Mouse (Mus musculus) olfactory bulb, adult 2 months (tissue): ENCODE results near the gene Arhgap24. TPM values are rescaled to one million over a fixed set of nuclear protein-coding genes. Genes with fewer than 3 reads are reported as not detected.

Experiments used
- H3K27ac ChIP-seq: fragments of 200-500 bp; 2 replicates; pipeline ENCODE4 v1.5.1; 2012; ENCODE audit warnings: low read depth, low read length; ENCODE audit not compliant: insufficient read depth
- H3K4me1 ChIP-seq: fragments of 200-500 bp; 2 replicates; pipeline ENCODE4 v1.6.1; 2012; ENCODE audit warnings: low read length; ENCODE audit not compliant: control insufficient read depth, insufficient read depth
- H3K4me3 ChIP-seq: fragments of 200-500 bp; 2 replicates; pipeline ENCODE4 v1.5.1; 2012; ENCODE audit warnings: mild to moderate bottlenecking, low read depth, low read length, moderate library complexity; ENCODE audit not compliant: insufficient read depth
- CTCF ChIP-seq: fragments of 200-500 bp; IDR thresholded peaks from 2 replicates; pipeline ENCODE4 v1.5.1; 2012; ENCODE audit warnings: low read depth, mild to moderate bottlenecking, low read length, moderate library complexity; ENCODE audit not compliant: insufficient read depth
- POLR2A ChIP-seq: fragments of 200-500 bp; IDR thresholded peaks from 2 replicates; pipeline ENCODE4 v1.6.1; 2012; ENCODE audit warnings: mild to moderate bottlenecking, low read depth, low read length, moderate library complexity; ENCODE audit not compliant: insufficient read depth
- WGBS: fragments of 180-500 bp; shearing (Covaris S2); methylation state at CpG from one replicate; pipeline ENCODE4 v1.1.7; 2018; 5-methylcytosine and 5-hydroxymethylcytosine counted together
- polyA plus RNA-seq: library from polyadenylated mRNA; stranded (reverse); fragments of >200 nt; gene quantifications from 2 replicates; pipeline ENCODE4 v1.2.4, GENCODE M21; 2012; ENCODE audit warnings: low replicate concordance; ENCODE audit not compliant: missing spikeins, insufficient read depth, insufficient read length

Gene Arhgap24
- polyA plus RNA-seq, 1 experiment: not detected

- H3K4me3 ChIP-seq: no peak overlapping the region
- no peak for TF ChIP-seq CTCF
- TF ChIP-seq POLR2A: no peak
- H3K4me1 ChIP-seq: no peaks in the 10 kb centered on the region
- H3K27ac ChIP-seq: no peak overlapping the region
- 54% methylated on average over 2 of the region's 2 CpGs for WGBS
Observed at GRCm38 (mm10) chr5:102626671-102627070, 145.5 kb downstream of the Arhgap24 start.

DNA sequence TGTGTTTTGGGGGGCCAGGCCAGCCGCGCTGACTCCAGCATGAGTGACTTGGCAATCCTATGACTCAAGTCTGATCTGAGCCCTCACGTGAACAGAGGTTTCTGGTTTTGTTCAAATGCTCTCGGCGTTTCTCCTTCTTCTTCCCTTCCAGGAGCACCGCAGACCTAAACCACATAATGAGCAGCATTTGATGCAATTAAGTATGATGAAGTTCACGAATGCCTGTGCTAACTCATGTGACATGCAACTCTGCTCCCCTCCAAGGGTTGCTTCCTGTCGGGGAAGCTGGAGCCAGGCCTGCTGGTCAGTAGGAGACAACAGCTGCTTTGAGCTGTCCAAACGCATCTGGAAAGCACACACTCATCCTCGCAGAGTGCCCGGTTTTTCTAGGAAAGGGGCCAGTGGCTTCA, 148.2 kb downstream of the Arhgap24 start:
- 68% methylated on average over 11 of the region's 11 CpGs for WGBS
- Histone ChIP-seq H3K4me1 (no peaks in the 10 kb centered on the region), H3K27ac (no peak overlapping the region), H3K4me3 (no peak overlapping the region)
- TF ChIP-seq CTCF: no peak
- TF ChIP-seq POLR2A: no peak

GRCm38 (mm10) chr5:102635591-102635990, 154.4 kb downstream of the Arhgap24 start:
- H3K4me3 ChIP-seq: no peak overlapping the region
- 61% methylated on average over 4 of the region's 4 CpGs for WGBS

DNA sequence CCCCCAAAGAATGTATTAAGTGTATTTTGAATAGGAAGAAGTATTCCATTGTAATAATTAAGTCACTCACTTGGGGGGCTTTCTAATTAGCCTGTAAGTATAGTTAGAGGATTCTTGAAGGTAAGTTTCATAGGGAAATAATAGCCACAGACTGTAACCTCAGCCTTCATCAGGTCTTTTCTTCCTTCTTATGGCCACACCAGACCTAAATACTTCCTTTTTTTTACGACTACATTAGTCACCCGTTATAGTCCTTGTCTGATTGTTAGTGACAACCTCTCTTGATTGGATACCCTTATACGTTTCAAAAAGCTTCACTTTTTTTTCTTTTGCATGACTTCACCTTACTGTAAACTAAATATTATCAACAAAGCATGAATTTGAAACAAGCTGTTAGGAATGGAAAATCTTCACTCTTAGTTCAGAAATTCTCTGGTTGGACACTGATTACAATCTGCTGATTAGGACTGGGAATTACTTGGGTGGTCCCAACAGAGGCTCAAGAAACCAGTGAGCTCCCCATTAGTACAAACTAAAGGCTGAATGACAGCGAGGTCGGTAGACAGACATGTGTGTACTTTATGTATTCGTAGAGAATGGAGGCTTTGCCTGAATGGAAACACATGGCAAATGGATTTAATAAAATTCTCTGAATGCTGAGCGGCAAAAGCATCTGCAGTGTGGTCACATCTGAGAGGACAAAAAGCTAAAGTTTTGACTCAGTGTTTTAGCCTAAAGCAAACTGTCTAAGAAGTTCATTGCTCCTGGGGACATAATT, 158.8 kb downstream of the Arhgap24 start:
- Histone ChIP-seq H3K4me3 (no peak overlapping the region), H3K27ac (no peak overlapping the region), H3K4me1 (no peaks in the 10 kb centered on the region)
- TF ChIP-seq CTCF: no peak
- TF ChIP-seq POLR2A: no peak
- 56% methylated on average over 7 of the region's 7 CpGs for WGBS

More at GRCm38 (mm10) chr5:102635591-102635990, 154.4 kb downstream of the Arhgap24 start:
- Histone ChIP-seq H3K4me1 (no peaks in the 10 kb centered on the region), H3K27ac (no peak overlapping the region)
- TF ChIP-seq CTCF (no peak), POLR2A (no peak)

GRCm38 (mm10) chr5:102643364-102643763, 162.2 kb downstream of the Arhgap24 start:
- WGBS: 91% methylated on average over 7 of the region's 7 CpGs
- TF ChIP-seq CTCF: no peak
- no peak for TF ChIP-seq POLR2A
- no peaks in the 10 kb centered on the region for H3K4me1 ChIP-seq
- no peak overlapping the region for H3K27ac ChIP-seq
- H3K4me3 ChIP-seq: no peak overlapping the region

DNA sequence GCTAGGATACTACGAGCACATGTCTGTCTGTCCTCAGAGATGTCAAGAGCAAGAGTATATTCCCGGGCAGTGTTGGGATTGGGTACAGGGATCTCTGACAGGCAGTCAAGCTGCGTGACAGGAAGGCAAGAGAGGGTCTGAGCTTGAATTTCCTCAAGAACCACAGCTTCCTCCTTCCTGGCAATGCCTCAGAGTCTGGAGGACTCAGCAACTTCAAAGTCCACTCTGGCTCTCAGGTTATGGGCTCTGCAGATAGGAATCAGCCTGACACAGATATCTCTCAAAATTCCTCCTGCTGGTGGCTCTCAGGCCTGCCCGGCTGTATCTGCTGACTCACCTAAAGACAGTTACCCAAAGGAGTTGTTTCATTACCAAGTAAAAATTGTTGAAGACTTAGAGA, 162.6 kb downstream of the Arhgap24 start:
- no peak overlapping the region for H3K27ac ChIP-seq
- H3K4me3 ChIP-seq: no peak overlapping the region
- TF ChIP-seq POLR2A (no peak), CTCF (no peak)
- no peaks in the 10 kb centered on the region for H3K4me1 ChIP-seq
- WGBS: 89% methylated on average over 4 of the region's 4 CpGs

- Histone ChIP-seq H3K4me3 (no peak overlapping the region), H3K4me1 (no peaks in the 10 kb centered on the region), H3K27ac (no peak overlapping the region)
- TF ChIP-seq CTCF (no peak), POLR2A (no peak)
Observed at GRCm38 (mm10) chr5:102659061-102659460, 177.9 kb downstream of the Arhgap24 start.

DNA sequence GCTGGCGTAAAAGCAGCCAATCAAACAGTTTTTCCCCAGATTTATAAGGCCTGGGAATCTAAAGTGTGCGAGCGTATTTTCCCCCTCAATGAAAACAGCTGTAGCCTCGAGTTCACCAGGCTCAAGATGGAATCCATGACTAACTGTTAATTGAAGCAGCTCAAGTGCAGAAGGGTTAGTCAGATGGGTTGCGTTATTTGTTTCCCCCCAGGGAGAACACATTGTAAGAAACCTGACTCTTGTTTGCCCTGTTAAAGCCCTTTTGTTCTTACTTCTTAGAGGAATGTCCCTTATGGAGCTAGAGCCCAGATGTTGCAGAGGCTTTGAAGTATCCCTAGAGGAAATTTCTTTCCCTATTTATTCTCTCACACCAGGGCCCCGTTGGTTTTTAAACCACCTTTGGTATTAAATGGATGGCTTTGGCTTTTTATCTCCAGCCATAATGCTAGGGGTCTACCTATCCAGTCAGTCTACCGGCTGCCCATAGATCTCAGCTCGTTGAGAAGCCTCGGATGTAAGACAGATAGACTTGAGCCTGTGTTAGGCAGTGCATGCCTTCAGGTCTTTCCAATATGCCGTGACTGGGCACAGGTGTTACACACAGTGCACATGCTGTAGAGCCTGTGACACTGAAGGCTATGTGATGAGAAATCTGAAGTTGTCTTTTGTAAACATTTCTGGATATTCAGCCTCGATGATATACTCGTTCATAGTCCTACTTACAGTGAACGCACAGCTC, 184.0 kb downstream of the Arhgap24 start:
- H3K27ac ChIP-seq: no peak overlapping the region
- no peaks in the 10 kb centered on the region for H3K4me1 ChIP-seq
- H3K4me3 ChIP-seq: no peak overlapping the region
- 63% methylated on average over 13 of the region's 13 CpGs for WGBS
- no peak for TF ChIP-seq POLR2A
- no peak for TF ChIP-seq CTCF

DNA sequence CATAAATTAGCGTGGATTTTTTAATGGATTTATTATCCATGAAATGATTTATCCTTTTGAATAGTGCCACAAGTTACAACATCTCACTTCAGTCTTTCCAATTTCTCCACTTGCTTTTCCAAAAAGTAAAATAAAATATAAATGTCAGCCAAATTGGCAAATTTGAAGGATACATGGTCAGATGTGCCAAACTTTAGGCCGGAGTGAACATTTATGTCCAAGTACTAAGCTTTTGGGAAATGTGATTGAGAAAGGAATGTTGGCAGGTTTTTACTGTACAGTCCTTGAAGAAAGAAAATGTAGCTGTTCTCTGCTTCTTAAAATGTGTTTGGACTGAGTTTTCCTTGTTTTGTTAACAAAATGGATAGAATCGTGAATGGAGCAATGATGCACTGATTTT, 185.7 kb downstream of the Arhgap24 start:
- no peak overlapping the region for H3K4me3 ChIP-seq
- TF ChIP-seq POLR2A (no peak), CTCF (no peak)
- H3K27ac ChIP-seq: no peak overlapping the region
- WGBS: 64% methylated on average over 3 of the region's 3 CpGs
- no peaks in the 10 kb centered on the region for H3K4me1 ChIP-seq
